Mouse (Mus musculus) spleen, adult 2 months (tissue): ENCODE data around the gene Kng1.

Source experiments
- CTCF ChIP-seq: fragments of 200-500 bp; IDR thresholded peaks from 2 replicates; pipeline ENCODE4 v1.5.1; 2011; ENCODE audit warnings: mild to moderate bottlenecking, inconsistent platforms; ENCODE audit not compliant: insufficient read depth, insufficient read length, insufficient replicate concordance; ENCODE audit errors: extremely low read depth
- POLR2A ChIP-seq: fragments of 200-500 bp; IDR thresholded peaks from 2 replicates; pipeline ENCODE4 v1.6.1; 2011; ENCODE audit warnings: low read depth, low read length, inconsistent platforms

- TF ChIP-seq CTCF (no peak), POLR2A (peak; percentile 87)
These were observed 50.5 kb downstream of the Kng1 start for GRCm38 (mm10) chr16:23107946-23108759.
